Mouse (Mus musculus) G1E (cell line): ENCODE measurements around the gene Arl13a.

Source experiments
- CTCF ChIP-seq: IDR thresholded peaks from 2 replicates; pipeline ENCODE4 v1.5.1; 2012; ENCODE audit warnings: low read depth, low read length, inconsistent platforms, mixed read lengths
- GATA1 ChIP-seq: IDR thresholded peaks from 2 replicates; pipeline ENCODE4 v1.6.1; 2012; ENCODE audit warnings: borderline replicate concordance, low read length, inconsistent platforms, mixed read lengths

DNA sequence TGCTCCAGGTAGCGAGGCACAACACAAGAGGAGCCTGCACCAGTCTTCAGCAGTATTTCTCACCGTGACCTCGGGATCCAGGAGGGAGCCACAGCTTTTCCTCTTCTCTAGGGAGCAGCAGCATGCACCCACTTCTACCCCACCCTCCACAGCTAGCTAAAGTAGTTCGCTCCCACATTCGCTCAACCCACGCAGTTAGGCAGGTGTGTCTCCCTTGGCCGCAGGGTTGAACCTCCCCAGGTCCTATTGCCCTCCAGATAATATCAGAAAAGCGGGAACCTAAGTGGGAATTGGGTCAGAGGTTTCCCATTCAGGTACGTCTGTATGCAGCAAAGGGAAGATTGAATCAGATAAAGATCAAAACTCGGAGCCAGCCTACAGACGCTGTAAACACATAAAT, 24.5 kb upstream of the Arl13a start:
- no peak for TF ChIP-seq GATA1
- no peak for TF ChIP-seq CTCF
